Mouse (Mus musculus): Measurements from ENCODE around the gene Gm26920. TPM values are rescaled to one million over a fixed set of nuclear protein-coding genes. Genes with fewer than 3 reads are reported as not detected.

Gene Gm26920
- 1 to 10 TPM in 1 of 2 experiments, not detected in 1; 4.2 TPM for polyA plus RNA-seq (2017; shearing (Covaris generic))

GRCm38 (mm10) chr7:30090092-30090969 is at the start of gene Gm26920, which contains the start of gene Zfp566:
Gene Gm26920 (minus strand): TSS chr7:30090410.
Gene Zfp566 (minus strand): TSS chr7:30090527.

GRCm38 (mm10) chr7:30121308-30122187 is 31.3 kb upstream of the Gm26920 start, which contains the start of gene Zfp382:
Gene Zfp382 (plus strand): TSS chr7:30121942.

GRCm38 (mm10) chr7:30094646-30095429 is 4.6 kb upstream of the Gm26920 start, which contains the start of gene Zfp260:
Gene Zfp260 (plus strand): TSS chr7:30094777.

GRCm38 (mm10) chr7:30072146-30073028 is 17.8 kb downstream of the Gm26920 start, which contains the start of gene Zfp82:
Gene Zfp82 (minus strand): TSS chr7:30072900.

GRCm38 (mm10) chr7:30050882-30051548 is 39.2 kb downstream of the Gm26920 start, which contains the start of gene Zfp14:
Gene Zfp14 (minus strand): TSS chr7:30051380.

Other genes with a start within 250 kb of the Gm26920 start
- 1 to 10 TPM; 4.4 to 7.5 TPM for gene Zfp940, start 236.7 kb downstream of the Gm26920 start, polyA plus RNA-seq (2017; shearing (Covaris generic))
- 1 to 10 TPM; 5.2 to 5.4 TPM for gene Zfp420, start 230.4 kb downstream of the Gm26920 start, polyA plus RNA-seq (2017; shearing (Covaris generic))
- gene Zfp27, start 183.8 kb downstream of the Gm26920 start, polyA plus RNA-seq (2017; shearing (Covaris generic)): 1 to 10 TPM; 3.2 to 4.5 TPM
- gene Zfp383, start 182.2 kb downstream of the Gm26920 start, polyA plus RNA-seq (2017; shearing (Covaris generic)): 1 to 10 TPM in 1 of 2 experiments, under 1 TPM in 1; 0.84 to 1.0 TPM
- 10 to 100 TPM in 1 of 2 experiments, 1 to 10 TPM in 1; 3.8 to 12.7 TPM for gene Zfp74, start 136.3 kb downstream of the Gm26920 start, polyA plus RNA-seq (2017; shearing (Covaris generic))
- gene Zfp568, start 106.5 kb downstream of the Gm26920 start, polyA plus RNA-seq (2017; shearing (Covaris generic)): 1 to 10 TPM; 6.8 to 9.1 TPM
- 1 to 10 TPM; 1.6 to 5.0 TPM for gene Zfp14, start 39.0 kb downstream of the Gm26920 start, polyA plus RNA-seq (2017; shearing (Covaris generic))
- gene Zfp82, start 17.5 kb downstream of the Gm26920 start, polyA plus RNA-seq (2017; shearing (Covaris generic)): 1 to 10 TPM; 4.3 to 8.9 TPM
- gene Zfp566, start 117 bp upstream of the Gm26920 start, polyA plus RNA-seq (2017; shearing (Covaris generic)): 10 to 100 TPM in 1 of 2 experiments, 1 to 10 TPM in 1; 7.9 to 11.2 TPM
- gene Zfp260, start 4.4 kb upstream of the Gm26920 start, polyA plus RNA-seq (2017; shearing (Covaris generic)): 10 to 100 TPM; 62.3 to 66.4 TPM
- gene Zfp382, start 31.5 kb upstream of the Gm26920 start, polyA plus RNA-seq (2017; shearing (Covaris generic)): 1 to 10 TPM; 5.0 to 7.0 TPM
- 10 to 100 TPM; 21.8 to 37.9 TPM for gene Zfp146, start 79.3 kb upstream of the Gm26920 start, polyA plus RNA-seq (2017; shearing (Covaris generic))
- gene Cox7a1, start 93.7 kb upstream of the Gm26920 start, polyA plus RNA-seq (2017; shearing (Covaris generic)): under 1 TPM; 0.64 to 0.74 TPM
- gene Capns1, start 108.4 kb upstream of the Gm26920 start, polyA plus RNA-seq (2017; shearing (Covaris generic)): 10 to 100 TPM; 96.1 to 96.6 TPM
- gene Polr2i, start 141.5 kb upstream of the Gm26920 start, polyA plus RNA-seq (2017; shearing (Covaris generic)): 10 to 100 TPM; 47.8 to 64.2 TPM
- 100 to 1,000 TPM; 109 to 132 TPM for gene Tbcb, start 141.9 kb upstream of the Gm26920 start, polyA plus RNA-seq (2017; shearing (Covaris generic))
- not detected for gene Ovol3, start 145.3 kb upstream of the Gm26920 start, polyA plus RNA-seq (2017; shearing (Covaris generic))
- gene Thap8, start 189.7 kb upstream of the Gm26920 start, polyA plus RNA-seq (2017; shearing (Covaris generic)): under 1 TPM; 0.12 to 0.41 TPM
- 1 to 10 TPM; 4.8 to 6.9 TPM for gene Wdr62, start 190.0 kb upstream of the Gm26920 start, polyA plus RNA-seq (2017; shearing (Covaris generic))
- gene Clip3, start 201.3 kb upstream of the Gm26920 start, polyA plus RNA-seq (2017; shearing (Covaris generic)): 1 to 10 TPM; 1.6 to 3.1 TPM
- gene Alkbh6, start 218.3 kb upstream of the Gm26920 start, polyA plus RNA-seq (2017; shearing (Covaris generic)): 100 to 1,000 TPM in 1 of 2 experiments, 10 to 100 TPM in 1; 92.7 to 159 TPM
- gene Syne4, start 224.4 kb upstream of the Gm26920 start, polyA plus RNA-seq (2017; shearing (Covaris generic)): 10 to 100 TPM in 1 of 2 experiments, 1 to 10 TPM in 1; 3.8 to 22.5 TPM
- gene E130208F15Rik, start 231.3 kb upstream of the Gm26920 start, polyA plus RNA-seq (2017; shearing (Covaris generic)): not detected
- gene Sdhaf1, start 233.5 kb upstream of the Gm26920 start, polyA plus RNA-seq (2017; shearing (Covaris generic)): 10 to 100 TPM; 32.0 to 75.5 TPM